Comparison of ENCODE assay signal across 22 mouse cellular contexts in the genomic region with DNA sequence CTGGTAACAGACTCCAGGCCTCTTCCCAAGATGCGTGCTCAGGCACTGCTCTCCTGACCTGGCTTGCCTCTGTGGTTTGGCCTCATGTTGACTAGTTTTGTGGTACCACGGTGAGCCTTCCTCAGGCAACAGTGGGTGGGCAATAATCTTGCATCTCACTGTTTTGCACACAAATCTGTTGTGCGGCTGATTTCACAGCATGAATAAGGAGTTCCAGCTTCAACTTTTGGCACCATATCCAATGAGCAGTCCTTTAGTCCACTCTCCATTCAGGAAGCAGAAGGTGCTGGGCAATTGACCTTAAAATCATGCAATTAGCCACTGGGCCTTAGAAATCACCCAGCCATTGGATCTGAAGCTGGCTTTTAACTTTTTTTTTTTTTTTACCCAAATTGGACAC.
DNase-seq lines count a peak whose midpoint lies in the region; ATAC-seq lines count a peak whose summit lies in the region.
"Had no signal": no experiment of that assay in that cellular context is flagged by ENCODE, and none has a peak within 500 bp of the region (broad histone marks: within the 10 kb centered on the region; RNA-seq: fewer than 3 reads in every experiment).

No protein-coding gene starts in this region.

- H3K4me3 ChIP-seq in hindbrain, embryonic 16.5 days (ENCODE audit: low read length), result no peak overlapping the region
- no peak overlapping the region for H3K4me3 ChIP-seq in hindbrain, embryonic 11.5 days (ENCODE audit: low read depth, low read length)
- H3K4me3 ChIP-seq in megakaryocyte, embryonic 14.5 days (replicated peaks), result peak overlapping the region; percentile 50
- H3K4me3 ChIP-seq: forebrain, embryonic 10.5 days; forebrain, embryonic 13.5 days; intestine, embryonic 15.5 days had no signal

- WGBS in hindbrain, embryonic 16.5 days, result 60% methylated on average over 3 of the region's 3 CpGs
- WGBS in hindbrain, embryonic 11.5 days, result 81% methylated on average over 3 of the region's 3 CpGs

- no peak overlapping the region for H3K4me2 ChIP-seq in hindbrain, embryonic 16.5 days (ENCODE audit: low read length)
- H3K4me2 ChIP-seq in hindbrain, embryonic 11.5 days (replicated peaks; ENCODE audit: low read depth, low read length), result no peak overlapping the region
- H3K4me2 ChIP-seq: forebrain, embryonic 13.5 days; heart, embryonic 11.5 days; hindbrain, embryonic 14.5 days; intestine, embryonic 15.5 days had no signal

- H3K9me3 ChIP-seq in hindbrain, embryonic 16.5 days (ENCODE audit: control insufficient read depth, low read length), result no peaks in the 10 kb centered on the region; the same call in 1 of the 2 replicates
- H3K9me3 ChIP-seq in hindbrain, embryonic 11.5 days (ENCODE audit: control insufficient read depth, low read length), result no peaks in the 10 kb centered on the region
- peaks cover 3% of the 10 kb centered on the region; the same call in 1 of the 2 replicates for H3K9me3 ChIP-seq in megakaryocyte, embryonic 14.5 days
- H3K9me3 ChIP-seq: forebrain, embryonic 10.5 days; forebrain, embryonic 13.5 days; intestine, embryonic 15.5 days had no signal

- peak; percentile 30 to 74 for DNase-seq in cerebellum, postnatal 14 days
- no peak for DNase-seq in cerebellum, postnatal 4 days (ENCODE audit: low spot score in 2 of 2)
- no peak for DNase-seq in hindbrain, embryonic 11.5 days (ENCODE audit: low spot score)
- DNase-seq in gastrocnemius, postnatal 25 days, result no peak
- DNase-seq: adrenal gland, adult 8-10 months; adrenal gland, postnatal 25 days; cerebellum, adult 9-11 months; gastrocnemius, postnatal 10 days; heart, adult 11 months; kidney, adult 11 months; kidney, adult 8-10 months had no signal

- H3K9ac ChIP-seq in hindbrain, embryonic 16.5 days (ENCODE audit: low read depth, low read length), result no peak overlapping the region
- no peak overlapping the region for H3K9ac ChIP-seq in hindbrain, embryonic 11.5 days (ENCODE audit: low read depth, low read length)
- H3K9ac ChIP-seq: forebrain, embryonic 13.5 days; hindbrain, embryonic 14.5 days; intestine, embryonic 15.5 days had no signal

- no peaks in the 10 kb centered on the region for H3K36me3 ChIP-seq in hindbrain, embryonic 16.5 days (ENCODE audit: control insufficient read depth, insufficient read depth, low read length)
- no peaks in the 10 kb centered on the region for H3K36me3 ChIP-seq in hindbrain, embryonic 11.5 days (ENCODE audit: control insufficient read depth, insufficient read depth, low read length)
- H3K36me3 ChIP-seq in megakaryocyte, embryonic 14.5 days (replicated peaks; ENCODE audit: low read length), result no peaks in the 10 kb centered on the region
- H3K36me3 ChIP-seq: forebrain, embryonic 10.5 days; intestine, embryonic 15.5 days had no signal

- H3K27ac ChIP-seq in hindbrain, embryonic 16.5 days (ENCODE audit: low read depth, low read length), result no peak overlapping the region
- no peak overlapping the region for H3K27ac ChIP-seq in hindbrain, embryonic 11.5 days (ENCODE audit: low read depth, low read length)
- H3K27ac ChIP-seq: forebrain, embryonic 10.5 days; forebrain, embryonic 13.5 days; hindbrain, embryonic 14.5 days; intestine, embryonic 15.5 days had no signal

- peak; percentile 58; the same call in 1 of the 2 replicates for ATAC-seq in hindbrain, embryonic 16.5 days
- no peak for ATAC-seq in hindbrain, embryonic 11.5 days (ENCODE audit: low FRiP score)
- no peak for ATAC-seq in megakaryocyte, adult 5-6 weeks (ENCODE audit: poor library complexity, severe bottlenecking)
- ATAC-seq: activated CD4-positive, CD25-positive, alpha-beta regulatory T cell, adult 4 months; CD4-positive, CD25-positive, alpha-beta regulatory T cell, adult 4 months; forebrain, embryonic 13.5 days; forebrain, embryonic 16.5 days; intestine, embryonic 15.5 days had no signal

- H3K4me1 ChIP-seq in hindbrain, embryonic 16.5 days (ENCODE audit: control insufficient read depth, insufficient read depth, low read depth, low read length), result no peaks in the 10 kb centered on the region
- H3K4me1 ChIP-seq in hindbrain, embryonic 11.5 days (replicated peaks; ENCODE audit: control insufficient read depth, insufficient read depth, low read length), result no peaks in the 10 kb centered on the region
- no peaks in the 10 kb centered on the region for H3K4me1 ChIP-seq in megakaryocyte, embryonic 14.5 days
- H3K4me1 ChIP-seq: forebrain, embryonic 10.5 days; forebrain, embryonic 13.5 days; intestine, embryonic 15.5 days had no signal

- H3K27me3 ChIP-seq in hindbrain, embryonic 16.5 days (replicated peaks; ENCODE audit: control insufficient read depth, insufficient read depth, low read length), result no peaks in the 10 kb centered on the region
- H3K27me3 ChIP-seq in hindbrain, embryonic 11.5 days (ENCODE audit: control insufficient read depth, insufficient read depth, low read length), result no peaks in the 10 kb centered on the region
- no peaks in the 10 kb centered on the region for H3K27me3 ChIP-seq in megakaryocyte, embryonic 14.5 days (replicated peaks)
- H3K27me3 ChIP-seq: forebrain, embryonic 13.5 days; intestine, embryonic 15.5 days had no signal

Comparison
In these comparisons a context has a peak if more than half of its experiments do, and no peak if none do; other contexts are left out.
1. DNase-seq: peak in cerebellum, postnatal 14 days (2 of 2); none in cerebellum, postnatal 4 days (0 of 2), hindbrain, embryonic 11.5 days (single experiment) and gastrocnemius, postnatal 25 days (single experiment).